Mouse (Mus musculus): Measurements from ENCODE around the gene Timd2.

DNA sequence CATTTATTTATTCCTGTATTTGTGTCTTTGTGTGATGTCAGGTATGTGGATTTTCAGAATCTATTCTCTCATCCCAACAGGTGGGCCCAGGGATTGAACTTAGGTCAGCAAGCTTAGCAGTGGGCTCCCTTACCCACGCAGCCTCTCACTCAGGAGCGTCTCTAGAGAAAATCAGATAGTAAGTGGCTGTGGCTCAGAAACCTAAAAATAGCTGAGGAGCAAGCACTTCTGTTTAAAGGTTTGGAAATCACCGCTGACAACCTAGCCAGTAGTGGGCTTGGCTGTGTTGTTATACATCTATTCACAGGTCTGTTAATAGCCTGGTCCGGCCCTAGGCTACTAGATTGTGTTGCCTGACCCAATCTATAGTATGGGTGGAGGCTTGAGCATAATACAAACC is 23.1 kb downstream of the Timd2 start:
- TF ChIP-seq TAL1 (conservative IDR thresholded peaks at IDR 0.05; ENCODE audit: low read depth, low read length): no peak
- no peak for TF ChIP-seq CTCF (IDR thresholded peaks at IDR 0.05; ENCODE audit: low read depth, low read length)
- no peak for TF ChIP-seq GATA1 (IDR thresholded peaks at IDR 0.05; ENCODE audit: borderline replicate concordance, low read length)
- TF ChIP-seq POLR2AphosphoS5 (IDR thresholded peaks at IDR 0.05; ENCODE audit: insufficient replicate concordance, low read depth, low read length): no peak
- TF ChIP-seq GATA2 (IDR thresholded peaks at IDR 0.05; ENCODE audit: borderline replicate concordance, low read depth, low read length): no peak
